Mouse (Mus musculus): Measurements from ENCODE around the gene Fzd5. TPM values are rescaled to one million over a fixed set of nuclear protein-coding genes. Genes with fewer than 3 reads are reported as not detected.
A peak's percentile ranks its signal among the peaks of the same experiment; 100 is the strongest.

Gene Fzd5
- polyA plus RNA-seq (2012): 1.3 and 2.3 TPM in 2 replicates

GRCm38 (mm10) chr1:64737502-64738179 is at the start of gene Fzd5:
Fzd5 (minus strand) TSS chr1:64737751.
- peaks cover 68% of the 10 kb centered on the region for H3K4me1 ChIP-seq (ENCODE audit: control insufficient read depth)
- H3K36me3 ChIP-seq (ENCODE audit: control insufficient read depth): peaks cover 31% of the 10 kb centered on the region

GRCm38 (mm10) chr1:64779863-64780262 is 42.3 kb upstream of the Fzd5 start:
- no peaks in the 10 kb centered on the region for H3K9me3 ChIP-seq (ENCODE audit: control insufficient read depth, low read length)
- H3K4me3 ChIP-seq (replicated peaks): no peak overlapping the region
- H3K4me1 ChIP-seq (ENCODE audit: control insufficient read depth): no peaks in the 10 kb centered on the region
- TF ChIP-seq GATA1 (IDR thresholded peaks at IDR 0.05; ENCODE audit: low read length) (no peak), TAL1 (IDR thresholded peaks at IDR 0.05; ENCODE audit: low read length) (no peak)
- no peaks in the 10 kb centered on the region for H3K36me3 ChIP-seq (ENCODE audit: control insufficient read depth)
- H3K27me3 ChIP-seq (ENCODE audit: control insufficient read depth): no peaks in the 10 kb centered on the region

More at GRCm38 (mm10) chr1:64737502-64738179, at the start of gene Fzd5:
- TF ChIP-seq TAL1 (IDR thresholded peaks at IDR 0.05; ENCODE audit: low read length) (no peak), GATA1 (IDR thresholded peaks at IDR 0.05; ENCODE audit: low read length) (no peak)
- Histone ChIP-seq H3K4me3 (replicated peaks) (peak within 1 kb of the TSS; percentile 87), H3K9me3 (ENCODE audit: control insufficient read depth, low read length) (no peaks in the 10 kb centered on the region), H3K27me3 (ENCODE audit: control insufficient read depth) (peaks cover 9% of the 10 kb centered on the region)

GRCm38 (mm10) chr1:64779415-64779814 is 41.9 kb upstream of the Fzd5 start:
- Histone ChIP-seq H3K36me3 (ENCODE audit: control insufficient read depth) (no peaks in the 10 kb centered on the region), H3K4me3 (replicated peaks) (no peak overlapping the region), H3K27me3 (ENCODE audit: control insufficient read depth) (no peaks in the 10 kb centered on the region), H3K4me1 (ENCODE audit: control insufficient read depth) (no peaks in the 10 kb centered on the region), H3K9me3 (ENCODE audit: control insufficient read depth, low read length) (no peaks in the 10 kb centered on the region)
- TF ChIP-seq GATA1 (IDR thresholded peaks at IDR 0.05; ENCODE audit: low read length) (no peak), TAL1 (IDR thresholded peaks at IDR 0.05; ENCODE audit: low read length) (no peak)

- Histone ChIP-seq H3K4me1 (ENCODE audit: control insufficient read depth) (no peaks in the 10 kb centered on the region), H3K9me3 (ENCODE audit: control insufficient read depth, low read length) (no peaks in the 10 kb centered on the region), H3K36me3 (ENCODE audit: control insufficient read depth) (no peaks in the 10 kb centered on the region), H3K27me3 (ENCODE audit: control insufficient read depth) (no peaks in the 10 kb centered on the region), H3K4me3 (replicated peaks) (no peak overlapping the region)
- TF ChIP-seq TAL1 (IDR thresholded peaks at IDR 0.05; ENCODE audit: low read length) (no peak), GATA1 (IDR thresholded peaks at IDR 0.05; ENCODE audit: low read length) (no peak)
Observed at GRCm38 (mm10) chr1:64773305-64773704, 35.8 kb upstream of the Fzd5 start.

- no peaks in the 10 kb centered on the region for H3K9me3 ChIP-seq (ENCODE audit: control insufficient read depth, low read length)
- H3K27me3 ChIP-seq (ENCODE audit: control insufficient read depth): no peaks in the 10 kb centered on the region
- H3K4me3 ChIP-seq (replicated peaks): no peak overlapping the region
- TF ChIP-seq TAL1 (IDR thresholded peaks at IDR 0.05; ENCODE audit: low read length) (no peak), GATA1 (IDR thresholded peaks at IDR 0.05; ENCODE audit: low read length) (no peak)
- no peaks in the 10 kb centered on the region for H3K36me3 ChIP-seq (ENCODE audit: control insufficient read depth)
- H3K4me1 ChIP-seq (ENCODE audit: control insufficient read depth): no peaks in the 10 kb centered on the region
Observed at GRCm38 (mm10) chr1:64770169-64770568, 32.6 kb upstream of the Fzd5 start.

- Histone ChIP-seq H3K4me3 (replicated peaks) (no peak overlapping the region), H3K9me3 (ENCODE audit: control insufficient read depth, low read length) (no peaks in the 10 kb centered on the region), H3K27me3 (ENCODE audit: control insufficient read depth) (no peaks in the 10 kb centered on the region), H3K4me1 (ENCODE audit: control insufficient read depth) (no peaks in the 10 kb centered on the region), H3K36me3 (ENCODE audit: control insufficient read depth) (no peaks in the 10 kb centered on the region)
- no peak for TF ChIP-seq TAL1 (IDR thresholded peaks at IDR 0.05; ENCODE audit: low read length)
- no peak for TF ChIP-seq GATA1 (IDR thresholded peaks at IDR 0.05; ENCODE audit: low read length)
Observed at GRCm38 (mm10) chr1:64761646-64762045, 24.1 kb upstream of the Fzd5 start.

GRCm38 (mm10) chr1:64757766-64758165 is 20.2 kb upstream of the Fzd5 start:
- H3K4me3 ChIP-seq (replicated peaks): no peak overlapping the region
- TF ChIP-seq TAL1 (IDR thresholded peaks at IDR 0.05; ENCODE audit: low read length) (no peak), GATA1 (IDR thresholded peaks at IDR 0.05; ENCODE audit: low read length) (no peak)
- no peaks in the 10 kb centered on the region for H3K4me1 ChIP-seq (ENCODE audit: control insufficient read depth)
- no peaks in the 10 kb centered on the region for H3K9me3 ChIP-seq (ENCODE audit: control insufficient read depth, low read length)
- H3K27me3 ChIP-seq (ENCODE audit: control insufficient read depth): no peaks in the 10 kb centered on the region
- H3K36me3 ChIP-seq (ENCODE audit: control insufficient read depth): no peaks in the 10 kb centered on the region

GRCm38 (mm10) chr1:64757254-64757653 is 19.7 kb upstream of the Fzd5 start:
- no peaks in the 10 kb centered on the region for H3K36me3 ChIP-seq (ENCODE audit: control insufficient read depth)
- no peaks in the 10 kb centered on the region for H3K9me3 ChIP-seq (ENCODE audit: control insufficient read depth, low read length)
- H3K27me3 ChIP-seq (ENCODE audit: control insufficient read depth): no peaks in the 10 kb centered on the region
- no peaks in the 10 kb centered on the region for H3K4me1 ChIP-seq (ENCODE audit: control insufficient read depth)
- TF ChIP-seq TAL1 (IDR thresholded peaks at IDR 0.05; ENCODE audit: low read length) (no peak), GATA1 (IDR thresholded peaks at IDR 0.05; ENCODE audit: low read length) (no peak)
- no peak overlapping the region for H3K4me3 ChIP-seq (replicated peaks)

- Histone ChIP-seq H3K27me3 (ENCODE audit: control insufficient read depth) (no peaks in the 10 kb centered on the region), H3K36me3 (ENCODE audit: control insufficient read depth) (no peaks in the 10 kb centered on the region), H3K4me3 (replicated peaks) (no peak overlapping the region), H3K4me1 (ENCODE audit: control insufficient read depth) (no peaks in the 10 kb centered on the region), H3K9me3 (ENCODE audit: control insufficient read depth, low read length) (no peaks in the 10 kb centered on the region)
- no peak for TF ChIP-seq TAL1 (IDR thresholded peaks at IDR 0.05; ENCODE audit: low read length)
- TF ChIP-seq GATA1 (IDR thresholded peaks at IDR 0.05; ENCODE audit: low read length): no peak
Observed at GRCm38 (mm10) chr1:64756640-64757030, 19.1 kb upstream of the Fzd5 start.
